Mouse (Mus musculus): ENCODE data around the gene Tgm4.

DNA sequence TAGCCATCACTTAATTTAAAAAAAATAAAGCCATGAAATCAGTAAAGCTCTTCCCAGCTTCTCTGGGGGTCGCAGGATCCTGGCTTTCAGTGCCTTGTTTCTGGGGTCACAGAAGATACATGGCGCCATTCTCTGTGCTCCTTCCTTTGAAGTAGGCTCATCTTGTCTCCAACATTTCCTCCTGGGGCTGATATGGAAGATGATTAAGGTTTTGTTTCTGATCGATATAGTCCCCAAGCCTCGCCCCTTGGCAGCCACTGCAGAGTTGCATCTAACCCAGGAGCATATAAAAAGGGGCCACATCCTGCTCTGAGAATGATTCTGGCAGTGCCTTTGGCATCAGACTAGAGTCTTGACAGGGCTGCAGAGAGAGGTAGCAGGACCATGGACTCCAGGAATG is at the start of gene Tgm4:
- TF ChIP-seq CTCF (IDR thresholded peaks at IDR 0.05; ENCODE audit: extremely low read depth, insufficient read depth, insufficient read length, insufficient replicate concordance) (no peak), POLR2A (IDR thresholded peaks at IDR 0.05; ENCODE audit: low read depth, low read length) (no peak)

Data from spleen, adult 2 months (tissue).